Mouse (Mus musculus): ENCODE measurements at regions not wholly inside any gene's neighbourhood (a gene's known extent, or its start where the extent isn't known, plus 50 kb on each side); places are given as distances from the start of the nearest gene placed in this dataset.
A peak's percentile ranks its signal among the peaks of the same experiment; 100 is the strongest.

GRCm38 (mm10) chr4:26965831-26966230, 619.1 kb upstream of the Manea start:
- DNase-seq (ENCODE audit: inconsistent age in 2 of 2, low spot score in 1 of 2), result no peak

GRCm38 (mm10) chr4:26964850-26965249, 618.2 kb upstream of the Manea start:
- DNase-seq (ENCODE audit: inconsistent age in 2 of 2, low spot score in 1 of 2), result no peak

- no peak for DNase-seq (ENCODE audit: inconsistent age in 2 of 2, low spot score in 1 of 2)
Observed at GRCm38 (mm10) chr4:26944617-26945016, 597.9 kb upstream of the Manea start.

- DNase-seq (ENCODE audit: inconsistent age in 2 of 2, low spot score in 1 of 2), result no peak
Observed at GRCm38 (mm10) chr4:26933988-26934798, 587.5 kb upstream of the Manea start.

GRCm38 (mm10) chr4:26929879-26930481, 583.3 kb upstream of the Manea start:
- DNase-seq (ENCODE audit: inconsistent age in 2 of 2, low spot score in 1 of 2), result peak in 1 of 2 experiments; percentile 16

GRCm38 (mm10) chr4:26926060-26926459, 579.4 kb upstream of the Manea start:
- no peak for DNase-seq (ENCODE audit: inconsistent age in 2 of 2, low spot score in 1 of 2)

- no peak for DNase-seq (ENCODE audit: inconsistent age in 2 of 2, low spot score in 1 of 2)
Observed at GRCm38 (mm10) chr4:26888514-26888913, 541.8 kb upstream of the Manea start.

GRCm38 (mm10) chr4:26879022-26879421, 532.3 kb upstream of the Manea start:
- DNase-seq (ENCODE audit: inconsistent age in 2 of 2, low spot score in 1 of 2), result no peak

GRCm38 (mm10) chr4:26841761-26842160, 495.1 kb upstream of the Manea start:
- no peak for DNase-seq (ENCODE audit: inconsistent age in 2 of 2, low spot score in 1 of 2)

- no peak for DNase-seq (ENCODE audit: inconsistent age in 2 of 2, low spot score in 1 of 2)
Observed at GRCm38 (mm10) chr4:26800831-26801230, 454.1 kb upstream of the Manea start.

- no peak for DNase-seq (ENCODE audit: inconsistent age in 2 of 2, low spot score in 1 of 2)
Observed at GRCm38 (mm10) chr4:26793181-26793824, 446.6 kb upstream of the Manea start.

- no peak for DNase-seq (ENCODE audit: inconsistent age in 2 of 2, low spot score in 1 of 2)
Observed at GRCm38 (mm10) chr4:26767896-26768295, 421.2 kb upstream of the Manea start.

GRCm38 (mm10) chr4:26766235-26767228, 419.8 kb upstream of the Manea start:
- no peak for DNase-seq (ENCODE audit: inconsistent age in 2 of 2, low spot score in 1 of 2)

- DNase-seq (ENCODE audit: inconsistent age in 2 of 2, low spot score in 1 of 2), result no peak
Observed at GRCm38 (mm10) chr4:26740815-26741214, 394.1 kb upstream of the Manea start.

- DNase-seq (ENCODE audit: inconsistent age in 2 of 2, low spot score in 1 of 2), result no peak
Observed at GRCm38 (mm10) chr4:26736381-26736780, 389.7 kb upstream of the Manea start.

- DNase-seq (ENCODE audit: inconsistent age in 2 of 2, low spot score in 1 of 2), result no peak
Observed at GRCm38 (mm10) chr4:26714437-26714836, 367.7 kb upstream of the Manea start.

- no peak for DNase-seq (ENCODE audit: inconsistent age in 2 of 2, low spot score in 1 of 2)
Observed at GRCm38 (mm10) chr4:26709964-26710363, 363.3 kb upstream of the Manea start.

- DNase-seq (ENCODE audit: inconsistent age in 2 of 2, low spot score in 1 of 2), result no peak
Observed at GRCm38 (mm10) chr4:26695964-26696363, 349.3 kb upstream of the Manea start.

Measured in adrenal gland, adult (tissue).